Mouse (Mus musculus): Measurements from ENCODE around the gene Psmd14. TPM values are rescaled to one million over a fixed set of nuclear protein-coding genes. Genes with fewer than 3 reads are reported as not detected.

Gene Psmd14
- total RNA-seq, 2 experiments from 2014 or later, result 63.3 to 63.8 TPM

DNA sequence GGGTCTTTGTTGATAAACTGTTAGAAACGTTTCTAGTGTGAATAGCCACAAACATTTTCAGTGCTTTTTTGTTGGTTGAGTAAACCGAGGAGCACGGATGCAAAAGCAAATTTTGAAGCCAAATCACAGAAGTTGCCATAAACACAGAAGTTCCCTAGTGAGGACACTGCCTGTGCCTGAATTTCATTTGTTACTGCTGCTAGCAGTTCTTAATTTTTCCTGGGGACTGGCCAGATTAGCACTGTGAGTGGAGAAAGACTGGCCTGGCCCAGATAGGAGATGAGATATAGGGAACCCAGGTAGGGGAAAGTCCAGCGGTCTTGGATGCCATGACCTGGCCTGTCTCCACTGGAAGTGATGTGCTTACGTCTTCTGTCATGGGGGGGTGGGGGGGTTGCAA lies 83.5 kb downstream of the Psmd14 start:
- Histone ChIP-seq H3K27ac (no peak overlapping the region), H3K4me3 (no peak overlapping the region)
- DNase-seq, result no peak
- no peak for TF ChIP-seq CTCF (IDR thresholded peaks at IDR 0.05)
- intact Hi-C loops (cut with DNase I), result no loop called here

DNA sequence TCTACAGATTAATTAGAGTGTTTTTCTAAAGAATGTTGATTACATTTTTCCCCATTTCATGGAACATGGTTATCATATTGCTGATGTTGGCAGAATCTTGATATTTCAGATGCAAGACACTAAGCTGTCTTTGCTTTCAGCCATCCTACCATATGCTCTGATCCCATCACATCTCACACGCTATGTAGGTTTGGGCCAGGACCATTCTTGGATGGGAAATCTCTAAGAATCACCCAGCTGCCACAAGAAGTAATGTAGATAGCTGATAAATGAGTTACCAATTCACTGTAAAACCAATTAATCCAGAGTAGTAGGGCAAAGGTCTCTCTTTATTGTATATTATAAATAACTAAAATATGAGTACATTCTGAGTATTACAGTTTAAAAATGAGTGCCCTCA lies 86.6 kb downstream of the Psmd14 start:
- TF ChIP-seq CTCF (IDR thresholded peaks at IDR 0.05), result no peak
- Histone ChIP-seq H3K4me3 (no peak overlapping the region), H3K27ac (no peak overlapping the region)
- intact Hi-C loops (cut with DNase I), result no loop called here
- DNase-seq, result no peak

DNA sequence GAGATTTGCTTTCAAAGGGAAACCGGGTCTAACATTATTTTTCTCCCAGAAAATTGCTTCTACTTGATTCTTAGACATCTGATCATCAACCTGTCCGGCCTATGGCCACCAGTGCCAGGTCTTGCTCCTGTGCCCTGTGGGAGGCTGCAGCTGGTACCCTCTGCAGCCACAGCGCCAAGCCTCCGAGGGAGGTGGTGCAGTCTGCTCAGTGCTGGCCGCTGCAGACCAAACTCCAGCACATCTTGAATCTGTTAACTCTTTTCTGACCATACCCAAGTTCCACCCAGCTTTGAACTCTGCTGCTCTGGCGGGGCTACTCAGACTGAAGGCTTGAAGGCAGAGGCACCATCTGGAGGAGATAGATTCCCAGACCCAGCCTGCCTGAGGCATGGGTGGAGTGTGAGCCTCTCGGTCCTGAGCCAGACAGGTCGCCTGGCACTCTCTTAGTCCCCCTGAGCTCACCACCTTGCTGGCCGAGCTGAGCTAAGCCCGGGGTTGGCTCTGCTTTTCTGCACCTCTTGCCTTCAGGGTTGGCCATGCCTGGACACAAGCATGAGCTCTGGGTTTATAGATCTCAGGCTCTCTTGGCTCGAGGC lies 91.3 kb downstream of the Psmd14 start, which contains the start of gene Tbr1:
Tbr1 (plus strand) TSS at position 275 of the 596 bp plus-strand sequence.
- intact Hi-C loops (cut with DNase I), result loop anchor here (5.0 kb wide), 1 partner anchor 90 kb away; the partner anchor contains the start of gene Psmd14
- Histone ChIP-seq H3K4me3 (peak within 1 kb of the TSS; percentile 30; the same call in 1 of the 2 replicates), H3K27ac (no peak within 1 kb of the TSS)
- no peak for TF ChIP-seq CTCF (IDR thresholded peaks at IDR 0.05)
- DNase-seq, result no peak

DNA sequence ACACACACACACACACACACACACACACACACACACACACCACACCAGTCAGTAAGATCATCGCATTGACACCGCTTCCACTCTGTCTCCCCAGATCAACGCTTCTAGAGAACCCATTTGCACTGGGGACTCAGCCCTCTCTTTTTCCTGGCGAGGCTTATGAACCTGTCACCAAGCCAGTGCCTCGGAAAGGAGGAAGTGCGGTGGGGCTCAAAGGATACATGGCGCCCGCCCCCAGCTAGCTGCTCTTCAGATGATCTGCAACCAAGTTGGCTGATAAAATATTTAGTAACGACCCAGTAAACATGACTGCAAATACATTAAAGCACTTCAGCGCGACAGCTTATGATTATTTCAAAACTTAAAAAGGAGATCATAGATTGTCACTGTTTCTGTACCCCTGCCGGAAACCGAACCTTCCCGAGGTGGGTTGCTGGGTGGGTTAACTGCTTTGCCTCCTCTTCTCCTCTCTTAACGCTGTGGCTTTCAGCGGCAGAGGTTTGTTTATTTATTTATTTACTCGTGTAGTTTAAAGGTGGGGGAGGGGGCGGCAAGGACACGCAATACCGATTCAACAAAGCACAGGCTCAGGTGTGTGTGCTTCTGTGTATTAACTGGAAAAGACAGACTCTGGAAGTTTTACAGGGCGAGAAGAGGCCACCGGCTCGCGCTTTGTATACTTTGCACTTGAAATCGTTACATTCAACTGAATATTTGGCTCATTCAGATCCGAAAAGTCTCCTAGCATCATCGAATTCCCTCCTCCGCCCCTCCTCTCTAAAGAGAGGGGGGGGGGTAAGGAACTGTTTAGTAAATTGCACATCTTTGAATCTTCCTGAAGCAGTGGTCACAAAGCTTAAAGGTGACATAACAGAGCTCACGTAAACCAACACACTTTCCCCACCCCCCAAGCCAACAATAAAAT lies 92.2 kb downstream of the Psmd14 start:
- Histone ChIP-seq H3K27ac (no peak overlapping the region), H3K4me3 (peak overlapping the region; percentile 30; the same call in 1 of the 2 replicates)
- DNase-seq, result no peak
- intact Hi-C loops (cut with DNase I), result loop anchor here (5.0 kb wide), 1 partner anchor 91 kb away; the partner anchor contains the start of gene Psmd14
- no peak for TF ChIP-seq CTCF (IDR thresholded peaks at IDR 0.05)

DNA sequence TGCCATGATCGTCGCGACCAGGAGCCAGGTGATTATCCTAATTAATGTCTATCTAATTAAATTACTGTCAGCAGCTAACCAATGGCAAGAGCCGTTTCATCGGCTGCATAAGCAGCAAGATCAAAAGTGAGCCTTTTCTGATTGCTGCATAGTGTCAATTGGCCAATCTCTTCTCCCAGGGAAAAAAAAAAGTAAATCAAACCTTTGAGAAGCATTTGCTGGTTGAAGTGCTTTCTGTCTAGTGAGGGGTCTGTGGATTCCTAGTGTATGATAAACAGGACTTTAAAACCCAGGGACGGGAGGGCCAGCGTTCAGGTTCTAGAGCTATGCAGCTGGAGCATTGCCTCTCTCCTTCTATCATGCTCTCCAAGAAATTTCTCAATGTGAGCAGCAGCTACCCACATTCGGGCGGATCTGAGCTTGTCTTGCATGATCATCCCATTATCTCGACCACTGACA lies 92.9 kb downstream of the Psmd14 start:
- TF ChIP-seq CTCF (IDR thresholded peaks at IDR 0.05), result no peak
- intact Hi-C loops (cut with DNase I), result loop anchor here (5.0 kb wide), 1 partner anchor 92 kb away; the partner anchor contains the start of gene Psmd14
- H3K4me3 ChIP-seq, result no peak overlapping the region
- no peak overlapping the region for H3K27ac ChIP-seq
- no peak for DNase-seq

DNA sequence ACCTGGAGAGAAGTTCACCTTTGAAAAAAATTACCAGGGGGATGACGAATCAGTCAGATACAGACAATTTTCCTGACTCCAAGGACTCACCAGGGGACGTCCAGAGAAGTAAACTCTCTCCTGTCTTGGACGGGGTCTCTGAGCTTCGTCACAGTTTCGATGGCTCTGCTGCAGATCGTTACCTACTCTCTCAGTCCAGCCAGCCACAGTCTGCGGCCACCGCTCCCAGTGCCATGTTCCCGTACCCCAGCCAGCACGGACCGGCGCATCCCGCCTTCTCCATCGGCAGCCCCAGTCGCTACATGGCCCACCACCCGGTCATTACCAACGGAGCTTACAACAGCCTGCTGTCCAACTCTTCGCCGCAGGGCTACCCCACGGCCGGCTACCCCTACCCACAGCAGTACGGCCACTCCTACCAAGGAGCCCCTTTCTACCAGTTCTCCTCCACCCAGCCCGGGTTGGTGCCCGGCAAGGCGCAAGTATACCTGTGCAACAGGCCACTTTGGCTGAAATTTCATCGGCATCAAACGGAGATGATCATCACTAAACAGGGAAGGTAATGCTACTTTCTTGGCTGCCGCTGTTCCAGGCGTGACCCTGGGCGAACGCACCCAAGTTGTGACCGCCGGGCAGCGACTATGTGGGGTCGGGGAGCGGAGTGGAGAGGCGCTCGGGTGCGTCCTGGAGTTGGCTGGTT lies 93.5 kb downstream of the Psmd14 start:
- no peak overlapping the region for H3K27ac ChIP-seq
- intact Hi-C loops (cut with DNase I), result loop anchor here (5.0 kb wide), 1 partner anchor 93 kb away; the partner anchor contains the start of gene Psmd14
- no peak for TF ChIP-seq CTCF (IDR thresholded peaks at IDR 0.05)
- peak overlapping the region; percentile 52 for H3K4me3 ChIP-seq
- DNase-seq, result no peak

DNA sequence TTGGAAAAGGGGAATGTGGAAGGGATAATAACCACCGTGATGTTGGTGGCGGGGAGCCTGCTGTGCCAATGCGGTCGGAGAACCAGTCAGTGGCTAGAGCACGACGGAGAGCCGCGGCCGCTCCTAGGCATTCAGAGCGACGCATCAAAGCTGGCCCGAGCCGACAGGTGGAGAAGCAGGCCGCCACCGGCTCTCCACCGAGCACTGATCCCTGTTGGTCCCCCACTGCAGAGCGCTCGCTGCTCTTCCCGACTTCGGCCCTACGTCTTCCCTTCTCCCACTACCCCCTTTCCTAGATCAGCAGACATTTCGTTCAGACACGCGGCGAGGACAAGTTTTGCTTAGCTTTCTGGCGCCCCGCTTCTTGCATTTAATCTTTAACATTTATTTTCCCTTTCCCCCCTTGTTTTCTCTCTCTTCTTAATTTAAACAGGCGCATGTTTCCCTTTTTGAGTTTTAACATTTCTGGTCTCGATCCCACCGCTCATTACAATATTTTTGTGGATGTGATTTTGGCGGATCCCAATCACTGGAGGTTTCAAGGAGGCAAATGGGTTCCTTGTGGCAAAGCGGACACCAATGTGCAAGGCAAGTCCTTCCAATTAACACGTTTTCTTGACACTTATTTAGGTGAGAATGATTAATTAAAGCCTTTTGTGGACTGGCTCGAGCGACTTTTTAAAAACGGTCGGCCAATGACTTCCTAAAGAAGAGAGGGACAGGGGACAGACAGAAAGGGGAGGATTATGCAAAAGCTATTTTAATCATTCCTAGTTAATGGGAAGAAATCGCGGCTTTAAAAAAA lies 94.2 kb downstream of the Psmd14 start:
- TF ChIP-seq CTCF (IDR thresholded peaks at IDR 0.05), result no peak
- intact Hi-C loops (cut with DNase I), result no loop called here
- H3K27ac ChIP-seq, result no peak overlapping the region
- peak; percentile 21 for DNase-seq
- H3K4me3 ChIP-seq, result peak overlapping the region; percentile 52

DNA sequence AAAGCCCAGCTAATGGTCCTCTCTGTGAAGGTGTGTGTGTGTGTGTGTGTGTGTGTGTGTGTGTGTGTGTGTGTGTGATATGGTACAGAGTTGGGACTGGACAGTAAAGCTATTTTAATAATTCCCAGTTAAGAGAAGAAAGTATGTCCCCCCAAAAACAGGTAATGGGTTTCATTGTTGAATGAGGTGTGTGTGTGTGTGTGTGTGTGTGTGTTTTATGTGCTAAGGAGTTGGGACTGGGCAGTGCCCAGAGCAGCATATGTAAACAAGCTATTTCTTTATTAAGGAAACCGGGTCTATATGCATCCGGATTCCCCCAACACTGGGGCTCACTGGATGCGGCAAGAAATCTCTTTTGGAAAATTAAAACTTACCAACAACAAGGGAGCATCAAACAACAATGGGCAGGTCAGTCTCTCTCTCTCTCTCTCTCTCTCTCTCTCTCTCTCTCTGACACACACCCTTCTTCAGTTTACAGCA lies 94.9 kb downstream of the Psmd14 start:
- DNase-seq, result no peak
- Histone ChIP-seq H3K4me3 (no peak overlapping the region), H3K27ac (no peak overlapping the region)
- TF ChIP-seq CTCF (IDR thresholded peaks at IDR 0.05), result no peak
- intact Hi-C loops (cut with DNase I), result no loop called here

DNA sequence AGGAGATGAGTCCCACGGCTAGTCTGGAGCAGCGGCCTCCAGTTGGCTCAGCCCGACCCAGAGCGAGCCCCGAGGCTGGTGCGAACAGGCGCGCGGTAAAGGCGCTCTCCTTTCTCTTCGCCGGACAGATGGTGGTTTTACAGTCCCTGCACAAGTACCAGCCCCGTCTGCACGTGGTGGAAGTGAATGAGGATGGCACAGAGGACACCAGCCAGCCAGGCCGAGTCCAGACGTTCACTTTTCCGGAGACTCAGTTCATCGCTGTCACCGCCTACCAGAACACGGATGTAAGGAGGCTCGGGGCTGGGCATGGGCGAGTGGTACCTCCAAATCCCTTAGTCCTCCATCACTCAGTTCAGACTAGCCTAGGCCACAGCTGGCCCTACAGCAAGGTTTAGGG lies 95.7 kb downstream of the Psmd14 start:
- peak; percentile 27 for DNase-seq
- peak overlapping the region; percentile 11; the same call in 1 of the 2 replicates for H3K4me3 ChIP-seq
- H3K27ac ChIP-seq, result no peak overlapping the region
- intact Hi-C loops (cut with DNase I), result no loop called here
- TF ChIP-seq CTCF (IDR thresholded peaks at IDR 0.05), result no peak

DNA sequence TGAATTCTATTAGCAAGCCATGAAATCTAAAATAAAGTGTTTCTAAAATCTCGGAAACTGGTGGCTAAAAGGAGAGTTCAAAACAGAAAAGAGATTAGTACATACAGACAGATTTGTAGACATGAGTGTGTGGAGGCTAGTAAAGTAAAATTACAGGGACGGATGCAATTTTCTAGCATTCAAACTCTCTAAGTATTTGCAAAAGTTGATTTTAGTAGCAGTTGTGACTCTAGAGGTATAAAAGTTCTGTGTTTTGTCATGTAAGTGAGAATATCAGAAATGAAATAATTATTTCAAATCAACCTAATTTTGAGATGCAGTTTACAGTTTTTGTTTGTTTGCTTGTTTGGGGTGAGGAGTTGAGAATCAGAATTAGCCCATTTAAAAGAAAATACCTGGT lies 96.3 kb downstream of the Psmd14 start:
- no peak for DNase-seq
- Histone ChIP-seq H3K4me3 (no peak overlapping the region), H3K27ac (no peak overlapping the region)
- intact Hi-C loops (cut with DNase I), result no loop called here
- TF ChIP-seq CTCF (IDR thresholded peaks at IDR 0.05), result no peak

DNA sequence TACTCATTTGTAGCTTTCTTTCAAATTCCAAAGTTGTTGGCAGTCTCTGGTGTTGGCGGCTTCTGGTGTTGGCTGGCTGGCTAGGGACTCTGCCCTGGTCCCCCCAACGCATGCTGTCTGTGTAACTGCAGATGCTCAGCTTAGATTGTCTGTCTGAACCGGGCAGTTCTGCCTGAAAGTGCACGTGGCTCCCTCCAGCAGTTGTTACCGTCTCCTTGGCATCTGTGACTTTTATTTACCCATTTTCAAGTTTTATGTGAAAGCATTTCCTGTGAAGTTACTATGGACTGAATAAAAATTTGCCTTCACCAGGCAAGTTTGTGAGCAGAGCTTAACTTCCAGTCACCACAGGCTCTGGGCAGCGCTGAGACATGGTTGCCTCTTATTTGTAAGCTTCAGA lies 97.3 kb downstream of the Psmd14 start:
- Histone ChIP-seq H3K27ac (no peak overlapping the region), H3K4me3 (no peak overlapping the region)
- intact Hi-C loops (cut with DNase I), result no loop called here
- DNase-seq, result no peak
- no peak for TF ChIP-seq CTCF (IDR thresholded peaks at IDR 0.05)

DNA sequence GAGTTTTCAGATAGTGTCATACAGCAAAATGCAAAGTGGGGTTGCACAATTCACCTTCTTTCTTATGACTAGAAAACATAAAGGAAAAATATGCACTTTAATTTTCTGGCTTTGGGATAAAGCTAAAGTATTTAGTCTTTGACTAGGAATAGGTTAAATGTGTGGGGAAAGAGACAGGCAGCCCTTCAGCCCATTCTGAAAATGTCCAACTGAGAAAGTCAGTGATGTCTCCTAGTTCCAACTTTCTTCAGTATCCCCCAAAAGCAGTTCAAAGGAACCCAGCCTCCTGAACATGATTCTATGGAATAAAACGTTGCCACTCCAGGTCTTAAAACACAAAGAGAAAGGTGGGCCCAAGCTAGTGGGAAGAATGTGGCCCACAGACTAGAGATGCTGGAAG lies 97.9 kb downstream of the Psmd14 start:
- intact Hi-C loops (cut with DNase I), result no loop called here
- Histone ChIP-seq H3K4me3 (no peak overlapping the region), H3K27ac (no peak overlapping the region)
- TF ChIP-seq CTCF (IDR thresholded peaks at IDR 0.05), result no peak
- DNase-seq, result no peak
